ENCODE assay signal across 13 mouse cellular contexts in genomic region chr13:24442272-24442671, GRCm38 (mm10).
A peak's percentile ranks its signal among the peaks of the same experiment; 100 is the strongest.
DNase-seq lines count a peak whose midpoint lies in the region; ATAC-seq and TF ChIP-seq lines count a peak whose summit lies in the region.
"Had no signal": no experiment of that assay in that cellular context is flagged by ENCODE, and none has a peak within 500 bp of the region (broad histone marks: within the 10 kb centered on the region; RNA-seq: fewer than 3 reads in every experiment).

No protein-coding gene starts in this region.

- no peak for ATAC-seq in heart, embryonic 12.5 days (ENCODE audit: insufficient number of reproducible peaks, low FRiP score)
- ATAC-seq in neural tube, embryonic 15.5 days (ENCODE audit: low FRiP score), result no peak
- ATAC-seq in intestine, postnatal 0 days, result no peak
- ATAC-seq: forebrain, embryonic 16.5 days; inflammation-experienced regulatory T-cells, adult 6 months had no signal

- no peak overlapping the region for H3K27ac ChIP-seq in heart, embryonic 12.5 days (ENCODE audit: poor library complexity, severe bottlenecking)
- H3K27ac ChIP-seq in neural tube, embryonic 15.5 days (replicated peaks), result no peak overlapping the region
- no peak overlapping the region for H3K27ac ChIP-seq in intestine, postnatal 0 days (ENCODE audit: low read depth, low read length)
- H3K27ac ChIP-seq: midbrain, embryonic 12.5 days; stomach, postnatal 0 days had no signal

- H3K9ac ChIP-seq in heart, embryonic 12.5 days, result no peak overlapping the region
- no peak overlapping the region for H3K9ac ChIP-seq in neural tube, embryonic 15.5 days (replicated peaks)
- H3K9ac ChIP-seq in intestine, postnatal 0 days (ENCODE audit: low read depth, low read length), result no peak overlapping the region
- H3K9ac ChIP-seq: midbrain, embryonic 12.5 days had no signal

- peaks cover 6% of the 10 kb centered on the region; the same call in 1 of the 2 replicates for H3K4me1 ChIP-seq in heart, embryonic 12.5 days (replicated peaks)
- H3K4me1 ChIP-seq in neural tube, embryonic 15.5 days, result no peaks in the 10 kb centered on the region
- no peaks in the 10 kb centered on the region; the same call in 1 of the 2 replicates for H3K4me1 ChIP-seq in intestine, postnatal 0 days (replicated peaks; ENCODE audit: control insufficient read depth, insufficient read depth, low read length)
- H3K4me1 ChIP-seq: midbrain, embryonic 12.5 days had no signal

- H3K27me3 ChIP-seq in heart, embryonic 12.5 days (replicated peaks), result no peaks in the 10 kb centered on the region
- no peaks in the 10 kb centered on the region for H3K27me3 ChIP-seq in neural tube, embryonic 15.5 days (replicated peaks)
- no peaks in the 10 kb centered on the region for H3K27me3 ChIP-seq in intestine, postnatal 0 days (replicated peaks; ENCODE audit: control insufficient read depth, insufficient read depth, low read length)
- H3K27me3 ChIP-seq: midbrain, embryonic 12.5 days had no signal

- DNase-seq in heart, adult 11 months, result peak; percentile 95
- peak; percentile 44 to 45 for DNase-seq in spleen, postnatal 36 days (ENCODE audit: low spot score in 2 of 2)
- DNase-seq in spleen, adult 12 weeks (ENCODE audit: low spot score), result no peak
- peak; percentile 13 to 26 for DNase-seq in heart, postnatal 14 days
- DNase-seq in yolk sac, embryonic 10.5 days (ENCODE audit: low spot score), result no peak
- DNase-seq: cerebellum, postnatal 14 days had no signal

- no peak for TF ChIP-seq CTCF in intestine, postnatal 0 days (IDR thresholded peaks at IDR 0.05; ENCODE audit: low read depth)

- WGBS in heart, embryonic 12.5 days, result 53% methylated on average over 6 of the region's 6 CpGs
- whole genome bisulfite sequencing in neural tube, embryonic 15.5 days, result 78% methylated on average over 6 of the region's 6 CpGs
- 66% methylated on average over 6 of the region's 6 CpGs for WGBS in intestine, postnatal 0 days

- H3K36me3 ChIP-seq in heart, embryonic 12.5 days, result no peaks in the 10 kb centered on the region
- no peaks in the 10 kb centered on the region for H3K36me3 ChIP-seq in neural tube, embryonic 15.5 days
- no peaks in the 10 kb centered on the region for H3K36me3 ChIP-seq in intestine, postnatal 0 days (ENCODE audit: control insufficient read depth, insufficient read depth)
- H3K36me3 ChIP-seq: midbrain, embryonic 12.5 days had no signal

- intact Hi-C loops in heart, postnatal 14 days (cut with DNase I), result no loop called here

- H3K4me2 ChIP-seq in heart, embryonic 12.5 days, result no peak overlapping the region
- H3K4me2 ChIP-seq in neural tube, embryonic 15.5 days, result no peak overlapping the region
- H3K4me2 ChIP-seq in intestine, postnatal 0 days (replicated peaks; ENCODE audit: low read depth), result no peak overlapping the region
- H3K4me2 ChIP-seq: midbrain, embryonic 12.5 days had no signal

- no peaks in the 10 kb centered on the region for H3K9me3 ChIP-seq in heart, embryonic 12.5 days (replicated peaks)
- H3K9me3 ChIP-seq in neural tube, embryonic 15.5 days (replicated peaks), result no peaks in the 10 kb centered on the region
- H3K9me3 ChIP-seq in intestine, postnatal 0 days (ENCODE audit: control insufficient read depth), result no peaks in the 10 kb centered on the region
- H3K9me3 ChIP-seq: midbrain, embryonic 12.5 days had no signal

- H3K4me3 ChIP-seq in heart, embryonic 12.5 days, result no peak overlapping the region
- H3K4me3 ChIP-seq in neural tube, embryonic 15.5 days (replicated peaks), result no peak overlapping the region
- no peak overlapping the region for H3K4me3 ChIP-seq in intestine, postnatal 0 days (ENCODE audit: low read depth, low read length)
- H3K4me3 ChIP-seq: midbrain, embryonic 12.5 days had no signal

Comparison
In these comparisons a context has a peak if more than half of its experiments do, and no peak if none do; other contexts are left out.
1. DNase-seq: peak in heart, adult 11 months (single experiment), spleen, postnatal 36 days (2 of 2) and heart, postnatal 14 days (2 of 2); none in spleen, adult 12 weeks (single experiment) and yolk sac, embryonic 10.5 days (single experiment).